Mouse (Mus musculus) midbrain, postnatal 0 days (tissue): Measurements from ENCODE around the gene Cryga. TPM values are rescaled to one million over a fixed set of nuclear protein-coding genes. Genes with fewer than 3 reads are reported as not detected.
"Not testable (repeated sequence)": the region's sequence is repeated elsewhere in the genome, so short reads cannot be mapped to it uniquely, and the experiment has no call there.

Experiments
- ATAC-seq: fragments of 200-750 bp; cut with Nextera tagmentation; 2 replicates; pipeline ENCODE4 v1.8.0; 2017; ENCODE audit warnings: moderate number of reproducible peaks, mild to moderate bottlenecking, moderate TSS enrichment, moderate library complexity; ENCODE audit not compliant: low FRiP score
- DNase-seq: peaks from one replicate; pipeline ENCODE4 v3.0.0-alpha.2; 2015; ENCODE audit warnings: low spot score
- H3K27ac ChIP-seq: fragments of 300-500 bp; sonication (generic); 2 replicates; pipeline ENCODE4 v1.5.1; 2014; ENCODE audit warnings: low read depth, mild to moderate bottlenecking, low read length, mixed read lengths
- H3K27me3 ChIP-seq: fragments of 300-500 bp; sonication (generic); 2 replicates; pipeline ENCODE4 v1.6.1; 2014; ENCODE audit warnings: low read length, control low read depth, mixed read lengths; ENCODE audit not compliant: insufficient read depth
- H3K36me3 ChIP-seq: fragments of 300-500 bp; sonication (generic); 2 replicates; pipeline ENCODE4 v1.6.1; 2014; ENCODE audit warnings: low read length, control low read depth, mixed read lengths; ENCODE audit not compliant: insufficient read depth
- H3K4me1 ChIP-seq: fragments of 300-500 bp; sonication (generic); 2 replicates; pipeline ENCODE4 v1.6.1; 2014; ENCODE audit warnings: mild to moderate bottlenecking, control low read depth, antibody characterized with exemption, low read length, mixed read lengths; ENCODE audit not compliant: insufficient read depth
- H3K4me2 ChIP-seq: fragments of 300-500 bp; sonication (generic); 2 replicates; pipeline ENCODE4 v1.6.1; 2014; ENCODE audit warnings: low read depth, mild to moderate bottlenecking, low read length, mixed read lengths; ENCODE audit not compliant: poor library complexity, severe bottlenecking
- H3K4me3 ChIP-seq: fragments of 300-500 bp; sonication (generic); 2 replicates; pipeline ENCODE4 v1.5.1; 2014; ENCODE audit warnings: low read depth, mild to moderate bottlenecking, low read length, moderate library complexity
- H3K9ac ChIP-seq: fragments of 300-500 bp; sonication (generic); replicated peaks from 2 replicates; pipeline ENCODE4 v1.6.1; 2014; ENCODE audit warnings: mild to moderate bottlenecking, low read length, moderate library complexity, mixed read lengths; ENCODE audit not compliant: poor library complexity, severe bottlenecking
- H3K9me3 ChIP-seq: fragments of 300-500 bp; sonication (generic); 2 replicates; pipeline ENCODE4 v1.6.1; 2016; ENCODE audit warnings: low read length, control low read depth
- CTCF ChIP-seq: IDR thresholded peaks from 2 replicates; pipeline ENCODE4 v1.5.1; 2016; ENCODE audit warnings: antibody characterized with exemption, mild to moderate bottlenecking
- WGBS: fragments of 180-500 bp; shearing (Covaris S2); extraction: QIAGEN DNeasy Blood & Tissue Kit; methylation state at CpG from one replicate; pipeline ENCODE4 v1.1.7; 2014; 5-methylcytosine and 5-hydroxymethylcytosine counted together
- polyA plus RNA-seq: library from polyadenylated mRNA; unstranded; fragments of >200 nt; fragmentation: Nextera tagmentation; extraction: Ambion mirVana; gene quantifications from 2 replicates; pipeline ENCODE4 v1.2.1, GENCODE M21; 2015
- total RNA-seq: library from RNA; depleted of rRNA; stranded (reverse); fragments of >200 nt; gene quantifications from 2 replicates; pipeline ENCODE4 v1.2.3, GENCODE M21; 2014; rRNA removed

Gene Cryga
- total and polyA plus RNA-seq, 2 experiments from 2014 or later = 0.95 to 2.8 TPM

GRCm38 (mm10) chr1:65052140-65052539 lies 51.0 kb downstream of the Cryga start:
- TF ChIP-seq CTCF = no peak
- ATAC-seq (no peak), DNase-seq (no peak)
- no peaks in the 10 kb centered on the region for H3K9me3 ChIP-seq
- H3K4me3 ChIP-seq = no peak overlapping the region
- H3K4me2 ChIP-seq = no peak overlapping the region
- H3K36me3 ChIP-seq = no peaks in the 10 kb centered on the region
- no peak overlapping the region for H3K27ac ChIP-seq
- no peaks in the 10 kb centered on the region for H3K4me1 ChIP-seq
- H3K27me3 ChIP-seq = no peaks in the 10 kb centered on the region
- no peak overlapping the region for H3K9ac ChIP-seq
- 48% methylated on average over 2 of the region's 2 CpGs for WGBS

DNA sequence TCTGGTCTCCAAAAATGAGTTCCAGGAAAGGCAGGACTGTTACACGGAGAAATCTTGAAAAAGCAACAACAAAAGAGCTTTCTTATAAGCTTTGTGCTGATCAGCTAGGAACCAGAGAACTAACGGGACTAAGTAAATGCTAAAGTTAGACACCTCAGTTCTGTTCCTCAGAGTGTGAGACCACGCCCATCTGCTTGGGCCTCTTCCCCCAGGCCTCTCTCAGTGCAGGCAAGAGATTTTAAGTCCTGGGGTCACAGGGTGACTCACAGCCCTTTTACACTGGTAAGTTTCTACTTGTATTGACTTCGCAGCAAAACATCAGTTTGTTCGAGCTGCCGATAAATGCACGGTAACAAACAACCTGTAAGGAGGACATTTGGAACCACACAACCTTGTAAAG lies 51.5 kb downstream of the Cryga start:
- Histone ChIP-seq H3K9ac (no peak overlapping the region), H3K9me3 (no peaks in the 10 kb centered on the region), H3K27me3 (no peaks in the 10 kb centered on the region), H3K4me3 (no peak overlapping the region), H3K27ac (no peak overlapping the region), H3K36me3 (no peaks in the 10 kb centered on the region), H3K4me2 (no peak overlapping the region), H3K4me1 (no peaks in the 10 kb centered on the region)
- ATAC-seq (no peak), DNase-seq (no peak)
- no peak for TF ChIP-seq CTCF
- 63% methylated on average over 7 of the region's 7 CpGs for WGBS

DNA sequence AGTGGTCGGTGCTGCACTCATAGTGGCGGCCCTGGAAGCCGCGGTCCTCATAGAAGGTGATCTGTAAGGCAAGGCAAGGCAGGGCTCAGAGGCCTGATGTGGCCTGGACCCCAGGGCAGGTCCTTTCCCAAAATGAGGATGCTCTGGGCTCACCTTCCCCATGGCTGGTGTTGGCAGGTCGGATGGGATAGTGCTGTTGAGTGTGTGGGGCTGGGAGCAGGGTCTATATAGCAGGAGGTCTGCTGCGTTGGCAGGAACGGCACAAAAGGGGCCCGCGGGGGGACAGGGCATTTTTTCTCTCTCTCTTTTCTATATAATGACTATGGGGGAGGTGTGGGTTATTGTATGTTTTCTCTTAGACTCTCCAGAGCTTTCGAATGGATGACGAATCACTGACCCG lies 52.2 kb downstream of the Cryga start, which contains the start of gene Cryge:
Cryge (minus strand) TSS at position 198 of the 400 bp plus-strand sequence.
- not testable (repeated sequence) for DNase-seq
- WGBS = 58% methylated on average over 9 of the region's 12 CpGs

More for the DNA sequence above, 52.2 kb downstream of the Cryga start, which contains the start of gene Cryge:
- H3K4me1 ChIP-seq, ATAC-seq, H3K4me3 ChIP-seq, H3K27ac ChIP-seq, H3K27me3 ChIP-seq, H3K9ac ChIP-seq, H3K9me3 ChIP-seq, H3K4me2 ChIP-seq, H3K36me3 ChIP-seq: not testable (repeated sequence)

Other genes with a start within 250 kb of the Cryga start
- 14.6 and 21.9 TPM in 2 replicates for gene Plekhm3, start 146.5 kb downstream of the Cryga start, total RNA-seq
- gene Plekhm3, start 146.5 kb downstream of the Cryga start, polyA plus RNA-seq = 5.6 and 5.9 TPM in 2 replicates
- not detected in 2 replicates for gene Akr1cl, start 70.6 kb downstream of the Cryga start, total RNA-seq
- not detected in 2 replicates for gene Akr1cl, start 70.6 kb downstream of the Cryga start, polyA plus RNA-seq
- not detected in 2 replicates for gene Cryge, start 52.2 kb downstream of the Cryga start, total RNA-seq
- not detected in 2 replicates for gene Cryge, start 52.2 kb downstream of the Cryga start, polyA plus RNA-seq
- not detected in 2 replicates for gene Crygd, start 39.9 kb downstream of the Cryga start, total RNA-seq
- gene Crygd, start 39.9 kb downstream of the Cryga start, polyA plus RNA-seq = not detected in 2 replicates
- not detected in 2 replicates for gene Crygc, start 29.7 kb downstream of the Cryga start, total RNA-seq
- not detected in 2 replicates for gene Crygc, start 29.7 kb downstream of the Cryga start, polyA plus RNA-seq
- not detected in 2 replicates for gene Crygb, start 21.1 kb downstream of the Cryga start, total RNA-seq
- gene Crygb, start 21.1 kb downstream of the Cryga start, polyA plus RNA-seq = 0.38 and 0.43 TPM in 2 replicates
- gene Gm28845, start 16.2 kb upstream of the Cryga start, total RNA-seq = 0.47 and 1.3 TPM in 2 replicates
- 1.2 and 1.6 TPM in 2 replicates for gene Gm28845, start 16.2 kb upstream of the Cryga start, polyA plus RNA-seq
- 4.2 and 8.4 TPM in 2 replicates for gene D630023F18Rik, start 19.8 kb upstream of the Cryga start, total RNA-seq
- gene D630023F18Rik, start 19.8 kb upstream of the Cryga start, polyA plus RNA-seq = 8.8 and 9.7 TPM in 2 replicates
- gene Idh1, start 83.1 kb upstream of the Cryga start, total RNA-seq = 240 and 332 TPM in 2 replicates
- gene Idh1, start 83.1 kb upstream of the Cryga start, polyA plus RNA-seq = 408 and 416 TPM in 2 replicates
- 30.1 and 39.6 TPM in 2 replicates for gene Pikfyve, start 83.3 kb upstream of the Cryga start, total RNA-seq
- 7.7 and 10.4 TPM in 2 replicates for gene Pikfyve, start 83.3 kb upstream of the Cryga start, polyA plus RNA-seq
- gene Pth2r, start 178.7 kb upstream of the Cryga start, total RNA-seq = 1.5 and 3.4 TPM in 2 replicates
- 2.1 and 2.3 TPM in 2 replicates for gene Pth2r, start 178.7 kb upstream of the Cryga start, polyA plus RNA-seq